Mouse (Mus musculus) c-Kit-positive CD71-positive TER-119-negative erythroid progenitor cells, embryonic 14.5 days (primary cell): ENCODE data around the gene Mcmbp.

Experiments used
- DNase-seq: peaks from one replicate; pipeline ENCODE4 v3.0.0-alpha.2; 2013; ENCODE audit warnings: low read depth

Mcmbp gene

DNA sequence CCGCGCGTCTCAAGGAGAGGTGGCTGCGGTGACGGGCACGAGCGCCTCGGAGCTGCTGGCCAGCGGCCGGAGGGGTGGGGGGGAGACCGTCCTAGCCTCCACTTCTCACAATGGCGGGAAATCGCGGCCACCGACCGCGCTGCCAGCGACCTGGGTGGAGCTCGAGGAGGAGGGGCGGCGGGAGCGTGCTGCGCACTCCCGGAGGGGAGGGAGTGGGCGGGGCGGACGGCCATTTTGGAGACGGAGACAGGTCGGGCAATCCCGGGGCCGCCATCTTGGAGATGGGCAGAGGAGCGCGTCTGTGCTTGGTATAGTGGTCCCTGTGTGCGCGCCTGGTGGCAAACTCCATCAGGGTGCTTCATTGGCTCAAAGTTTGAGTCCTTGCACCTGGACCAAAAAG lies at the start of gene Mcmbp:
Gene Mcmbp, minus strand, starts transcription at position 162 of the 400 bp plus-strand sequence.
- DNase-seq = peak; percentile 92

DNA sequence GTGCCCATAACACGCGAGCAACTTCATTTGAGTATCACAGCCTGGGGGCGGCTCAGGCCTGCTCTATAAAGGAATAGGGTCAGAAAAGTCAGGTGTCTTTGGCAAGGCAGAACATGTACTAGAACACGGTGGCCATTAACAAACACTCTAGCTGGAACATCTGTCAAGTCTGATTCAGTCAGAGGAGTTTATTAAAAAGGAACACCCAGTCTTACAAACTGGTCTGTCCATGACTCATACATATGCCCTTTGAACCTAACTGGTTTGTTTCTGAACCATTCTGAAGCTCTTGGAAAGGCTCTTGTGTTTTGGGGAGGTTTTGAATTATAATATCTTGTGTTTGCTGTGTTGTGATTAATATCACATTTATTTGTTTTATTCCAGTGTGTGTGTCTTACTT lies 49.8 kb upstream of the Mcmbp start:
- no peak for DNase-seq

DNA sequence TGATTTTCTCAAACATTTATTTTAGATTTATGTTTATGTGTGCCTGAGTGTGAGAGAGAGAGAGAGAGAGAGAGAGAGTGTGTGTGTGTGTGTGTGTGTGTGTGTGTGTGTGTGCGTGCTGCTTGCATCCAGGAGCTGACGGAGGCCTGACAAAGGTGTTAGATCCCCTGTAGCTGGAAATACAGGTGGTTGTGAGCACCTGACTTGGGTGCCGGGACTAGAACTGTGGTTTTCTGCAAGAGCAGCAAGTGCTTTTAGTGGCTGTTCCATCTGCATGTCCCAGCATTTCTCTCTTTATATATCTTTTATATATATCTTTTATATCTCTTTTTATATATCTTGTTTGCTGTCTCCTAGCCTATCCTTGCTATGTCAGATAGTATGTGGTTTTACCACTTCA lies 41.6 kb upstream of the Mcmbp start:
- no peak for DNase-seq

DNA sequence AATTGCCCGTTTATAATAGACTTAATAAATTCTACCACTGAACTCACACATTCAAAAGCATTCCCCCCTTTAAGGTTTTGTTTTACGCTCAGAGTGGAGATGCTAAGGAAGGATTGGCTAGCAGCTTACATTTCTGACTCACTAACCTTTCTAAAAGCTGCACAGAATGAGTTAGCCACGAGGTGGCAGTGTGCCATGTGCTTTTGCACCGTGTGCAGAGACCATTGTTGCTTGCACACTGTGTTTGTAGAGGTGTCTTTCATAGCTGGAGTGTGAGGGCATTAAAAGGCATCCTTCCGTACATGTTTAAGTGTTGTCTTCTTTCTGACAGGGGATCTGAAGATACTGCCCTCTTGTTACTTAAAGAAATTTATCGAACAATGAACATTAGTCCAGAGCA lies 39.0 kb upstream of the Mcmbp start:
- DNase-seq = peak; percentile 46

DNA sequence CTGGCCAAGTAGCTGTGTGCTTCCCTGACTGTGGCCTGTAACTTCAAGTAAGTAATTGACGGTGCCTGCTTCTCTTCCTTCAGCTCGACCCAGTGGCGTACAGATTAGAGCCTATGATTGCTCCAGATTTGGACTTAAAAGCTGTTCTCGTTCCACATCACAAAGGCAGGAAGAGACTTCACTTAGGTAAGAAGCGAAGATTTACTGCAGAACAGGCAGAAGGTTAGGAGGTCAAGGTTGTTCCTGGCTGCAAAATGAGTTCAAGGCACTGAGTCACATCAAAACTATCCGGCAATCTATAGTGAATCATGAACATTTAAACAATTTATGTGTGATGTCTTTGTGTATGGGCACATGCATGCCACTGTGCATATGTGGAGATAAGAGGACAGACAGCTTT lies 36.9 kb upstream of the Mcmbp start:
- DNase-seq = no peak

DNA sequence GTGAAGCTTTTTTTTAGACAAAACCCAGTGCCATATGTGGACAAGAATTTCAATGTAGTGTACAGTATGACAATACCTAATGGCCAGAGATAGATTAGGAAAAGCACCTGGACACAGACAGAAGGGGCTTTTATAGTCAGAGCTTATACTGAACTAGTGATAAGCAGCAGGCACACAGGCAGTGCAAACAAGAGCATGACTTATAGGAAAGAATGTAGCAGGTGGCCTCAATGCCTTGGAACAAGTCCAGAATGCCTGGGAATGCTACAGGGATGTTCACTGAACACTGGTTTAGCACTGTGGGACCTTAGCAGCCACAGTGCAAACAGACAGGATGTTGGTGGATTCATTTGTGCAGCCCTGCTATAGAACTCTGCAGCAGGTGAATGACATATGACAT lies 26.4 kb upstream of the Mcmbp start:
- DNase-seq = no peak

DNA sequence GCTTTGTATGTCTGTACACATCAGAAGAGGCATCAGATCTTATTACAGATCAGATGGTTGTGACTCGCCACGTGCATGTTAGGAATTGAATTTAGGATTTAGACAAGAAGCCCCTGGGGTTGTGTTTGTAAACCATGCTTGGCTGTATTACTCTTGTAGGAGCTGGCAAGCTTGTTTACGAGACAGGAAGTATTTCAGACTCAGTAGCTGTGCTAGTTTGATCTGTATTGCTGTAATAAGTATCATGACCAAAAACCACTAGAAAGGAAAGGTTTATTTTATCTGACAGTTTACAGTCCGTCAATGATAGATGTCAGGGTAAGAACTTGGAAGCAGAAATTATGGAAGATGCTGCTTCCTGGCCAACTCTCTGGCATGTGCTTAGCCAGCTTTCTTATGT lies 18.7 kb upstream of the Mcmbp start:
- no peak for DNase-seq

DNA sequence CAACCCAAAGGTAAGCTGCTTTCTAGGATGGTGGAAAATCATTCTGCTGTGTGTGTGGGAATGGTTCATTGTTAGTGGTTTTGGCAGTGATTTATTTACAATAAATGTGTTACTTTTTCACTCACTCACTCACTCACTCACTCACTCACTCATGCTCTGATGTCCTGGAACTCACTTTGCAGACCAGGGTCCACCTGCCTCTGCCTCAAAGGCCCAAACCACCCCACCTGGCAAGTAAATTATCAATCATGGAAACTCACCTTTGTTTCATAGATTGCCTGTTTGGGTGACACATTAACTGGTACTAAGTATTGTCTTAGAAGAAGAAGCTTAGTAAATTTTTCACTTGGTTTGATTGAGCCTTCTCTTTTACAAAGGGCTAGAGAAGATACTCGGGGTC lies 15.1 kb upstream of the Mcmbp start:
- DNase-seq = no peak

DNA sequence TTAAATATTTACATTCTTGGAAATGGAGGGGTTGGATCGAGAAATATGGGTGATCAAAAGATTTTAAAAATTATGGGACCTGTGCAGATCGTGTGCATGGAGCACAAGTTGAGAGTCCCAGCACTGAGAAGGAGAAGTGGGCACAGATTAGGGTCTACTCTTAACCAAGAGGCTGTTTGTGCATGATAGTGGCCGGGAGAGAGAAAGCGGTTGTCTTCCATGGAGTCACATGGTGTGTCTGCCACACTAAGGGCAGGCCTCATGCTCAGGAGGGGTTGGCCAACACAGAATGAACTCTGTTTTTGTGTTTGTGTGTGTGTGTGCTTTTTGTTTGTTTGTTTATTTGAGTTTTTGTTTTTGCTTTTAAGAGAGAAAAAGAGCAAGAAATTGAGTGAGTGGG lies 11.7 kb upstream of the Mcmbp start:
- no peak for DNase-seq

DNA sequence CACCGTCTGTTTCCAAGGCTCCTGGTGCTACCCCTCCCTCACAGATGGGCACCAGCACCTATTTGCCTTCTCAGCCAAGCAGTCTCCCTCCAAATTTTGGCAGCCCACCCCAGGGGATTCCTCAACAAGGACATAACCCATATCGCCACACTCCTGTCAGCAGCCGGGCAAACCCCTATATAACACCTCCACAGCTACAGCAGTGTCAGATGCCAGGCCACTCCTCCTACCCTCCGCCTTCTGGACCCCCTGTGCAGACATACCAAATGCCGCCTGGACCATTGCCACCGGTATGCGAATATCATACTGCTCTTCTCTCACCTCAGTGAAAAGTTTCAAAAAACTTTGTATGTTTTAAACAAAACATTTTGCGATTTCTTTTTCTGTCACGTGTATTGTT lies 10.0 kb upstream of the Mcmbp start:
- DNase-seq = no peak

DNA sequence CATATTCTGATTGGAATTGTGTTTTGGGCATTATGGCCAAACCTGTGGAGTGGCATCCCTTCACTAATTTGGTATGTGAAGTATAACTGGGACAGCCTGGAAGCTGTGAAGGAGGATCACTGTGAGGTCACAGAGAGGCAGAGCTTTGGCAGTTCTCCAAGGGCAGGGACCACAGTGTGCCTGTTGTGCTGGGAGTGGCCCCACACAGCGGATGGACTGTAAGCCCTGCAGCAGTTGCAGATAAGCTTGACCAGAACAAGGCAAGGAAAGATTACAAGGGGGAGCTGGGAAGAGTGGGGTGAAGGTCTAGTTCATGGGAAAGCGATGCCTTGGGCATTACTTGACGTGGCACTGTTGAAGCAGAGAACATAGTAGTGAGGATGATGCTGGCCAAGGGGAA lies 8.5 kb upstream of the Mcmbp start:
- DNase-seq = peak; percentile 68

DNA sequence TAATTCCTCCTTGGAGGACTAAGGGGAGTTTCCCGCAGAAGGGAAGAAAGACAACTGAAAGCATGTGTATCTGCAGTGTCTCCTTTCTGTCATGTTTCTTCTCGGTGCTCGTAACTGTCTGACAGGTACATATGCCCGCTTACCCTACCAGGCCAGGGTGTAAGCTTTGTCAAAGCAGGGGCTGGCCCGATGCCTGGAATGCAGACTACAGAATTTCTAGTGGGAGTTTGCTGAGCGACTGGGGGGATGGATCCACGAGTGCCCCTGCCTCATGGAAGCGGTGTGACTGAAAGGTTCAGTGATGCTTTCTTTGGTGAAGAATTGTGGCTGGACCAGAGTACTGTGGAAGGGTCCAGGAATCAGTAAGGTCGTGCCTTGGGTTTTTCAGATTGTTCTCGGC lies 5.9 kb upstream of the Mcmbp start:
- no peak for DNase-seq

DNA sequence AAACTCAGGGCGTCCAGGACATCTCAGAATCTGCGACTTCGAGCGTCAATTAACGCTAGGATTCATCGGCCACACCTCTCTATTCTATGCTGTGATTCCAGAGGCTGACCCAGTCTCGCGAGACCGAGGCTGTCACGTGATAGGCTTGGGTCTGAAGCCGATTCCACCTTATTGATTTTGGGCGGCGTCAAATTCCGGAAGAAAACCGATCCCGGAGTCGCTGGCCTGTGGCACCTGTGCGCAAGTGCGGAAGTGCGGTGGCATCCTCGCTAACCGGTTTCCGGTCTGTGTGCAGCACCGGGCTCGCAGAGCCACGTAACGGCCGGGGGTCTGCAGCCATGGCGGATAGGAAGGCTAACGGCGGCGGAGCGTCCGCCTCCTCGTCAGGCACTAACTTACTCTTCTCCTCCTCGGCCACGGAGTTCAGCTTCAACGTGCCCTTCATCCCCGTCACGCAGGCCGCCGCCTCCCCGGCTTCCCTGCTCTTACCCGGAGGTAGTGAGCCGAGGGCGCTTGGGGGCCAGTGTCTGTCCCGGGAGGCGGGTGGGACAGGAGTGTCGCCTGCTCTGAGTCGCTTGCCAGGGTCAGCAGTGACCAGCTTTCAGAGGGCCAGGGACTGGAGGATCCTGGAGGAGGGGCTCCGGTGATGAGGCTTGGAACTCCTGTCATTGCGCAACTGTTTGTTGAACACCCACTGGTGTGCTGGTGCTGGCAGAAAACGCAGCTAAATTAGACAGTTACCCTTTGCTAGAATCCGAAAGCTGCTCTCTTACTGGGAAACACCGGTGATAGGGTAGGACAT lies 4.6 kb upstream of the Mcmbp start, which contains the start of gene Sec23ip:
Gene Sec23ip, plus strand, starts transcription at position 260 of the 802 bp plus-strand sequence.
- DNase-seq = peak; percentile 99

DNA sequence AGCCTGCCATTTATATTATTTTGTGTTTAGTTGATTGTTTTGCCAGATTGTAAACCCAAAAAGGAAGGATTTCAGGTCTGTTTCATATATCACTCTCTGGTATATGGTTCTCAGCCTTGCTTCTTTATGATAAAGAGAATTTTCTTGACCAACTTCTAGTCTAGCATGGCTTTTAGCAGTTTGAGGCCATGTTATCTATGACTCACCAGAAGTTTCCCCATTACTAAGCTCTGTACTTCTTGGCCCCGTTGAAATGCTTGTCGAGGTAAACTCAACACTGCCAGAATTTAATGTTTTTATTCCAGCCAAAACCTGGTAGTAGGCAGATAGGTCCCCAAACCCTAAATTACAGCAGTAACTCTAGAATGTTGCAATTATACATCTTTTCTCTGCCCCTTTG lies 3.6 kb upstream of the Mcmbp start:
- DNase-seq = no peak

DNA sequence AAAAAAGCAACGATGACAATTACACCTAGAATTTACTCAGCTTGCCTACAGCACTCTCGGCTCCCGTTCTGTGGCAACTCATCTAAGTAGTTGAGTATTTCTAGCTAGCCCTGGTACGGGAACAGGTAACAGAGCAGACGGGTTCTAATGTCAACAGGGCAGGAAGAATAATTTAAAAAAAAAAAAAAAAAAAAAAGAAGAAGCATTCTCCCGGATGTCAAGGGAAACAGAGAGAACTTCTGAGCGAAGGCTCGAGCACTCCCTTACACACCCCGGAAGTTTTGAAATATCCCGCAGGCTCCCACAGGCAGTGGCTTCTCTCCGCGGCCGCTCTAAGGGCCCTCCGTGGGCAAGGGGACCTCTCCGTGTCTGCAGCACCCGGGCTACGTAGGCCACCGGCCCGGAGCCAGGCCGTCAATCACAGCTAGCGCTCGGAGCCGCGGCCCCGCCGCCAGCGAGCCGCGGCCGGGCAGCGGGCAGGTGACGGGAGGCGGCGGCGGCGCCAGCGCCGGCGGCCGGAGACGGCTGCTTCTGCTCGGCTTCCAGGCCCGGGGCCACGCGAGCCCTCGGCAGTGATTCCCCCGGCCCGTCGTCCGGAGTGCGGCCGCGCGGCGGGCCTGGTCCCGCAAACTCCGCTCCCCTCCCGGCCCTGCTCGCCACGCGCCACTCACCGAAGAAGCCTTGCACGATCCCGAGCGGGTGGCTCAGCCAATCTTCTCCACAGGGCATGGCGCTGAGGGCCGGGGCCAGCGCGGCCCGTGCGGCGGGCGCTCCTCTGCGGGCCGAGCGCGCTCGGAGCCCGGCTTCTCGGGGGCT lies 625 bp downstream of the Mcmbp start:
- no peak for DNase-seq

DNA sequence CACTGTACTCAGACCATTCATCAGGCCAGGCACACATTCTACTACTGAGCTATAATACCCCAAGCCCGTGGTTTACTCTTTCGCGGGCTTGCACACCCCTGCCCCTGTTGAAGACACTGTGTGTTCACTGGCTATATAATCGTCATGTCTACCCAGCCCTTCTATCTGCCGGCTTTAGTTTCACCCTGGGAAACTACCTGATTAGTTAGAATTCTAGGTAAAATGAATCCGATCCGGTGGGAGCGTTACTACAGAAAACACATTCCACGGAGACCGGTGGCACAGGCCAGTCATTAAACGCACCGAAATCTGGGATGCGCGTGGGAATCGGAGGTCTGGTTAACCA lies 1.2 kb downstream of the Mcmbp start:
- no peak for DNase-seq

DNA sequence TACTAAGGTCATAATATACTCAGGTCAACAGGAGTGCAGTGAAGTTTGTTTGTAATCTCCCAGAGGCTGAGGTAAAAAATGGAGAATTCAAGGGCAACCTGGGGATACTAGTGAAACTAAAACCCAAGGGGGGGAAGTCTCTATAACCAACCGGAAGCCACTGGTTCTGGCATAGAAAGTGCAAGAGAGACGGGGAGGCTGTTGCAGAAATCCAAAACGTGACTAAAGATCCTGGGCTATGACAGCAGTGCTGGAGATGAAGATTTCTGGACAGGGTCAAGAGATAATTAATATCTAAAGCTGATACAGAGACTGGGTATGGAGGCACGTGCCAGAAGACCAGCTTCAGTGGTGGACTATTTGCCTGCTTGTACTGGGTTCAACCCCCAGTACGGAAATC lies 2.3 kb downstream of the Mcmbp start:
- DNase-seq = no peak

DNA sequence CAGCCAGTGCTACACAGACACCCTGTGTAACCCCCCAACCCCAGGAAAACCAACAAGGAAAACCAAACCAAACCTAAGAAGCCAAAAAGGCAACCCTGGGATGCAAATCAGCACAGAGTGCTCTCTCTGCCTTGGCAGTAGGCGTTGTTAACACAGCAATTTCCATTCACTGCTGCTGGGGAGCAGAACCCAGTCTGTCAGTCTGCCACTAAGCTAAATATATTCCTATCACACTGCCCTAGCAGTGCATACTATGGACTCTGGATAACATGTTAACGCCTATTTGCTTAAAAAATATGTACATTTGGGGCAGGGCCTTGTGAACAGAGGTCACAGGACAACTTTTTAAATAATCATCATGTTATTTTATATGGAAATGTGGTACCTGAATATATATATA lies 8.7 kb downstream of the Mcmbp start:
- no peak for DNase-seq

DNA sequence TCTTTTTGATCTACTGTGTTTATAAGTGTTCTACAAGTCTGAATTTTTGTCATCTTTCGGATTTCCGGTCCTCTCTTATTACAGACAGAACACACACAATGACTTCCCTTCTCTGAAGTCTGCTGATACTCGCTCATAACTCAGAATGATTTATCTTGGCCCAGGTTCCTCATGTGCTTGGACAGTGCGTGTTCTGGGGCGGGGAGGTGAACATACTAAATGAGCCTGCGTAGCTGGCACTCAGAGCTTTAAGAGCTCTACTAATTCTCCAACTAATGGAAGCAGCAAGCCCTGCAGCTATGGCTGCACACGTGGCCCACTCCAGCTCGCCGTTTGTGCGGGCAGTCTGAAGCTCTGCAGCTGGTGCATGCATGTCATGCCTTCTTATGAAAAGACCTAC lies 11.6 kb downstream of the Mcmbp start:
- DNase-seq = no peak

DNA sequence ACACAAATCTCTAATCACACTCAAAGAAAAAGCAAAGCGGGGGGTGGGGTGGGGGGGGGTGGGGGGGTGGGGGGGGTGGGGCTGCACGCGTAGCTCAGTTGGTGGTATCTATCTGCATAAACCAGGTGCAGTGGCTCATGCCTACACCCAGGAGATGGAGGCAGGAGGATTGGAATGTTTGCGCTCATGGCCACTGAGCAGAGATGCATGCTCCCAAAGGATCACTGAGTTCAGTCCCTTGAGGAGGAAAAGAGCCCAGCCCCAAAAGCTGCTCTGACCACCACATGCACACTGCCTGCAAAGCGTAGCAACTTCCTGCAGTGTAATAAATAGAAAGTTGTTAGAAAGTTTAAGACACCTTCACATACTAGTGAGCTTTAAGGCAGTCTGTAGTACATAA lies 12.6 kb downstream of the Mcmbp start:
- DNase-seq = no peak

DNA sequence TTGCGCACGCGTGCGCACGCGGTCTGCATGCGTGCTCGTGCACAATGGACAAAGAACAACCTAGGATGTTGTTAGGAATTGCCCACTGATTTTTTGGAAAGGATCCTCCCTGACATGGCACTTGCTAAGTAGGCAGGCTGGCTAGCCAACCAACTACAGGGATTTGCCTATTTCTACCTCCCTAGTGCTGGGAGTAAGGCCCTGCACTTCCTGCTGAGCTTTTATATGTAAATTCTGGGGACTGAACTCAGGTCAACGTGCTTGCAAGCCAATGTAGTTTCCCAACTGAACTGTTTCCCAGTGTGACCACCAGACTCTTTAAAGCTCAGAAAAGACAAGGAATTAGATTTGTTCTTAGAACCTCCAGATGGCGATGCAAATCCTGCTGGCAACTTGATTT lies 13.3 kb downstream of the Mcmbp start:
- DNase-seq = no peak

DNA sequence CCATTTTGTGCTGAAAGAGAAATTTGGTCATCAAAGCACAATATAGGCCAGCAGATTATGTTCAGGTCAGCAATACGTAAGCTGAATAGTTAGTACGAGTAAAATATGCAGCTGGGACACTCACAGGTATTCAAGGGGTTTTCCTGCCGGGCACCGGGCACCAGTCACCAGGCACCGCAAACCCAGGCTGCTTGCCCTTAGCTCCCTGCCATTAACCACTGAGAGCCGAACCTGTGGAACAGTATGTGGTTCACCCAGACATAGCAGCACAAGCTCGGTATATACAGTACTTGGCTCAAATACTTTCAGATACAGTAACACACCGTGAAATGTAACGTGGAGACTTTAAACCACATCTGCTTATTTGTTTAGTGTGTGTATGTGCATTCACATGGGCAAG lies 15.1 kb downstream of the Mcmbp start:
- no peak for DNase-seq

DNA sequence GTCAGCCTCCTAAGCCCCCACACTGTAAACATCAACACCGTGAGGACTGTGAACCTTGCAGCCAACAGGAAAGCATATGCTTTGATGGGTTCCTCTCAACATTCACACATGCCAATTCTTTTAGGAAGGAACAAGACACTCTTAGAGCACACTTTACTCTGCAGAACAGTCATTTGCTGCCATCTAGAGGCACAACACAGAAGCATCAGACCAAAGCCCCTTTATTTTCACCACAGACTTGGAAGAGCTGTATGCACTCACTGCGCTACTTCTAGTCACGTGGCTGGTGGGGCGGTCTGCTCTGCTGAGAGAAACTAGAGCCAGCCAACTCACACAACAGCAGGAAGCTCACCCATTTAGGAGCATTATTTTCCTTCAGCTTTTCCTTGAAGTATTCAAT lies 15.5 kb downstream of the Mcmbp start:
- DNase-seq = peak; percentile 73

DNA sequence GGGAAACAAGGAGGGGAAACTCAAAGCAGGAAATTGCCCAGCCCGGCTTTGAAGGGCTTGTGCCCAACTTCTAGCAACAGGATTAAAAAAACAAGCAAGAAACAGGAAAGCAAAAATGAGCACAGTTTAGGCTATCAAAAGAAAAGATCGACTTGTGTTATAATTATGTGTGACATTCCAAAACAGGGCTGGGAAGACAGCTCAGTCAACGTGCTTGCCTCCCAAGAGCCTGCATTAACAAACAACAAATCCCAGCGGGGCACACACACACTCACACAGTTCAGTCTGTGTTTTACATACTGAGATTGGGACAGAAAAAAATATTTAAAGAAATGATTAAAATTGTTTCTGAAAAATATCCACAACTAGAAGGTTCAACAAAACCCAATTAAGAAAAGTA lies 22.3 kb downstream of the Mcmbp start:
- DNase-seq = no peak
